Mouse (Mus musculus): ENCODE results near the gene Ctnnbl1.

The Ctnnbl1 gene

GRCm38 (mm10) chr2:157750926-157751588, 13.9 kb downstream of the Ctnnbl1 start:
- DNase-seq: no peak

DNA sequence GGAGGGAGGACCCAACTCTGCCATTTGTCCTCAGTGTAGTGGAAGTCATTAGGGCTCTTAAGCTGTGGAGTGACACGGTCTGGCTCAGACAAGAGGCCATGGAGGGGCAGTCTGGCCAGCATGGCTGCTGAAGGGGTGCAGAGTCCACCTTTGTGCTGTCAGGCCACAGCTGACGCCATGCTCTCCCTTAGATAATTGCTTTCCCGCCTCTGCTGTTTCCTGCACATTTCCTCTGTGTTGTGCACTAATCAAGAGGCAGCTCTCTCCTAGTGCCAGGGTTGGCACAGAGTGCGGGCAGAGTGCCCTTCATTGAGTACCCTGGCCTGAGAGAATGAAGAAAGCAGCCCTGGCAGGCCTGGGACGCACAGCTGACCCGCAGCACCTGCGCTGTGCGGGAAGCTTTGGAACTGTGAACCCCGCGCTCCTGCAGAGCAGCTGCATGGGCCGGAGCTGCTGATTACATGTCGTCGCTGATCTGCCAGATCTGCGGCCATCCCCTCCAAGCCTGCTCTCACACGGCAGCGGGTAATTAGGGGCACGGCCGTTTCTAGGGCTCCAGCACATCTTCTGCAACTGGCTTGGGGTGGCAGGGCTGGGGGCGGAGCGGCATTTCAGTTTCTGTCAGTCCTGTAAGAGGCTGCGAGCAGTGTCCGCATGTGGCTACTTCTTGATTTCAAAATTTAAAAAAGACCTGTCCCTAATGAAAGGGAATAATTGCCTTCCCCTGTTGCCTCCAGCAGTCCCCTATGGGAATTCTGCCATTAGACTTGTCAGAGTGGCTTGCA, 14.6 kb downstream of the Ctnnbl1 start:
- no peak for DNase-seq

- DNase-seq: no peak
Measured at GRCm38 (mm10) chr2:157752374-157752743, 15.2 kb downstream of the Ctnnbl1 start.

DNA sequence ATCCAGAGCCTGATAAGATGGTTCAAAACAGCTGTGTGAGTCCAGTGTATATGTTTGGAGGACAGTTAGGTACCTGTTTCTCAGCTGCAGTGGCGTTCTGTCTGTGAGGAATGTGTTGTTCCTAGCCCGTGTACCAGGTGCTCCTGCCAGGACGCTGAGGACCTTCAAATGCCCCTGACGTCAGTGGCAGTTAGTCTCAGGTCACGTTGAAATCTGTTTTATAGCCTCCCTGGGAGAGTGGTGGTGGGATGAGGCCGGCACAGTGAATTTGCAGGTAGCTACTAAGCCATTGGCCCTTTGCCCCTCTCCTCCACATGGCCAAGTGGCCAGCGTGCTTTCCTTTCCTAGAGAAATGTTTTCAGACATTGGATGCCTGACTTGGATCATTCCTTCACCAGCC, 18.6 kb downstream of the Ctnnbl1 start:
- no peak for DNase-seq

GRCm38 (mm10) chr2:157756193-157756592, 19.0 kb downstream of the Ctnnbl1 start:
- DNase-seq: no peak

DNA sequence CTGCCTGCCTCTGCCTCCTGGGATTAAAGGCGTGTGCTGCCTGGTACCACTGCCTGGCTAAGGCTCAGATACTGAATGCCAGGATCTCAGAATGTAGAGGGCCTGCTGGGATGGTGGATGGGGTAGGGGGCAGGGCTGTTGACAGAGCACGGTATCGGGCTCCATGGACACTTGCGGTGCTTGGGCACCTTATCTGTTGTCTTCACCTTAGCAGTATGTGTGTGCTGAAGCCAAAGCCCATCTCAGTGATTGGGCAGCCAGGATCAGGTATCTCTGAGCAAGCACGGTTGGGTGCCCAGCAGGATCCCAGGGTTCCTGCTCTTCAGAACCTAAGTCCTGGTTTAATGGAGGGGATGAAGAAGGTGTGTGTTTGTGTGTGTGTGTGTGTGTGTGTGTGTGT, 21.2 kb downstream of the Ctnnbl1 start:
- DNase-seq: no peak

DNA sequence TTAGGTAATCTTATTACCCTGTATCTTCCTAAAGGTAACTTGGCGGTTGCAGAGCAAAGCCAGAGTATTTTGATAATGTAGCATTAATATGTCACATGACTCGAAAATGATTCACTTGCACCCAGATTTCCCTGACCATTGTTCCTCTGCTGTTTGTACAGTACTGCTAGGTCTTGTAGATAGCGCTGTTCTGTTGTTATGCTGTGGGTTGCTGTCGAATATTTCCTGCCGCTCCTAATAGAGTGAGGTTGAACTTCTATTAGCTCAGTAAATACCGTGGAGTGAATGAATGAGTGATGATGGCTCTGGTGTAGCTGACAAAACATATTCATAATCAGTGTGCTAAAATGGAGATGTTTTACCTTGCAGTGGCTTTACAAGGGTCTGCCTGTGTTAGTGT, 22.5 kb downstream of the Ctnnbl1 start:
- DNase-seq: no peak

GRCm38 (mm10) chr2:157762903-157763302, 25.7 kb downstream of the Ctnnbl1 start:
- DNase-seq: no peak

- no peak for DNase-seq
Measured at GRCm38 (mm10) chr2:157766591-157766990, 29.4 kb downstream of the Ctnnbl1 start.

DNA sequence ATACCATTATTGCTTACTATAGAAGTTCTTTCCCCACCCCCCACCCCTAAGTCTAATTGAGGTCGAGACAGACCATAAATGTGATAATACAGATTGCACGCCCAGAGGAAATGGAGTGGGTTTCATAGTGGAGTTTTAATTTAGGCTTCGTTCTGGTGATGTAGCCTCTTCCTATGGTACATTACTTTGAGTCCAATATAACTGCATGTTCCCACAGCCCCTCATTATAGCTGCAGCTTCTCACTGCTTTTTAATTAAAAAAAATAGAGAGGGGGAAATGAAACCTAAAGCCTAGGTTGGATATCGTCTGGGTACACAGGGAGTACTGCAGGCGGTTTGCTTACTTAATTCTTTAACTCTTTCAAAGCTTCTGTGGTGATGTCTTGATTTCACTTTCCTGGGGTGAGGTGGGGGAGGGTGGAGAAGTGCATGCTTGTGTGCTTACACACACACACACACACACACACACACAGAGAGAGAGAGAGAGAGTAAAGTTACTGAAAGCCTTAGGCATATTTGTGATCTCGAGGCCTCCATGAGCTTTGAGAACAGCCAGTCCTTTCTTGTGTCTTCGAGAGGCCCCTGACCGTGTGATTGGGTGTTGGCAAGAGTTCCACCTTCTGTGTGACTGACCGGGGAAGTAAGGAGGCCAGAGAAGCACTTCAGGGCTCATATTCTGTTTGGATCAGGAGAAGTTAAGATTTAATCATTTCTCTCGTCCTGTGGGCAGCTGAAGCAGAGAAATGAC, 31.7 kb downstream of the Ctnnbl1 start:
- DNase-seq: no peak

- DNase-seq: no peak
Measured at GRCm38 (mm10) chr2:157770761-157771160, 33.6 kb downstream of the Ctnnbl1 start.

- no peak for DNase-seq
Measured at GRCm38 (mm10) chr2:157773661-157774060, 36.5 kb downstream of the Ctnnbl1 start.

- no peak for DNase-seq
Measured at GRCm38 (mm10) chr2:157775957-157776356, 38.8 kb downstream of the Ctnnbl1 start.

DNA sequence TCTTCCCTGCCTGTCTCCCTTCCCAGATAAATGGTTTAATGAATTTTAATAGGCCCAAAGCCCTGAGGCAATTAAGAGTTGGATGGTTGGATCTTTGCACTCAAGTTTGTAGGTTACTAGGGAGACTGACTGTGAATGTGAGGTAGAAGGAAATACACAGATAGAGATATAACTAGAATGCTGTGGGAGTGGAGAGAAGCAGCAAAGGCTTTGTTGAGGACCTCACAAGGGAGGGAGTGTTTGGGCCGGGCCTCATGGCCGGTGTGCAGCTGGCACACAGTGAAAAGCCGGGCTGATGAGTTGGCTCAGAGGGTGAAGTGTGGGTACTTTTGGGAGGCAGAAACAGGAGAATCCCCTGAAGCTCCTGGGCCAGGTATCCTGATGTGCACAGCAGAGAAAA, 43.8 kb downstream of the Ctnnbl1 start:
- DNase-seq: no peak

GRCm38 (mm10) chr2:157783152-157783551, 46.0 kb downstream of the Ctnnbl1 start:
- DNase-seq: no peak

GRCm38 (mm10) chr2:157784238-157784637, 47.0 kb downstream of the Ctnnbl1 start:
- no peak for DNase-seq

DNA sequence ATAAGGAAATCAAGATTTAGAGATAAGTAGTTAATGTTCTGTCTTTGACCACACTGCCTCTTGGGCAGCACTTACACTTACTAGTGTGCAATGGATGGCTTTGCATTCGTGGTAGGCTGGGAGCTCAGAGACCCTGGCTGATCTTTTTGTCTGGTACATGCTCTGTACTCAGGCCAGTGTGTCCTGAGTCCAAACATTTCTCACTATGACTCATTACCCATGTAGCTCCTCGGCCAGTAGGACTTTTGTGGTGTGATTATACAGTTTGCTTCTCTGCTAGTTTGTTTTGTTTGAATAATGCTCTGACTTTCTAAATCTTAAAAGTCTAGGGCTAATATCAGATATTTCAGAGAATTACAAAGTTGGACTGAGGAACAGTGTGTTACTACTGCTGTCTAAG, 47.4 kb downstream of the Ctnnbl1 start:
- DNase-seq: no peak

DNA sequence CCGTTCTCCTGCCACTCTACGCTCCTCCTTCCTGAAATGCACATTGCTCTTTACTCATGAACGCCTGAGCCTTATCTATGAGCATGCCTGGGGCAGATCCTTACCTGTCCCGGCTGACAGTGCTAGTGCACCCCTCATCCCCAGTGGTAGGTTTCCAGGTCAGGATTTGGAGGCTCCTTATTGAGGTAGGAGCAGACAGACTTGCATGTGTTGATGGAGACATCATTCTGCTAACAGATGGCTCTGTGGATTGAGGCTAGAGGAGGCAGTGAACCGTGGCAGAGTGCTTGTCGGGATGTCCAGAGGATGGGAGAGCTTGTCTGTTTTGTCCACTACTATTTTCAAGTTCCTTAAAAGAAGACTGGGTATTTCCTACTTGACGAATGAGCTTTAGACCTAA, 52.0 kb downstream of the Ctnnbl1 start:
- DNase-seq: no peak

- DNase-seq: no peak
Measured at GRCm38 (mm10) chr2:157790836-157791495, 53.8 kb downstream of the Ctnnbl1 start.

DNA sequence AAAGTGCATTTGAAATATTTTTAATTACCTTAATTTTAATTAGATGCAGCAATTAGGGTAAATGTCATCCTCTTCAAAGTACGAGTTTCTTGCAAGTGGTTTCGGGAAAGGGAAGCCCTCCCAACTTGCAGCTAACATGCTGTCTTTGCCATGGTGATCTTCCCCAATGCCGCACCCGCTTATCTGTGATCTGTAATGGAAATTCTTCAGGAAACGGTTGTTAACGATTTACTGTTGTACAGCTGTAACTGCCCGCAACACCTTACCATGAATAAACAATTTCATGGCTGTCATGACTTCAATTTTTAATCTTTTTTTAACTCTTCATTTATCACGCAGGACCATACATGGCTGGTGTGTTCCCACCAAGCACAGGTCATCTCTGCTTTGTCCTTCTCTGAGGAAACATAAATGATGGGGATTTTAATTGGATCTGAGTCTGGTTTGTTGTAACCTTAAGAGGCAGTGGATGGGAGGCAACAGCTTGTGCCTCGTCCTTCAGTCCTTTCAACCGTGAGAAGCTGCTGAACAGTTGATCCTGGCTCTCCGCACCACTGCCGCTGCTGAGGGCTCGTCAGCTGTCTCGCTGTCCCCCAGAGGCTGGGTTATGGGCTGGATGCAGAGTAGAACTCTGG, 54.4 kb downstream of the Ctnnbl1 start:
- no peak for DNase-seq

GRCm38 (mm10) chr2:157792840-157793552, 55.8 kb downstream of the Ctnnbl1 start:
- no peak for DNase-seq

DNA sequence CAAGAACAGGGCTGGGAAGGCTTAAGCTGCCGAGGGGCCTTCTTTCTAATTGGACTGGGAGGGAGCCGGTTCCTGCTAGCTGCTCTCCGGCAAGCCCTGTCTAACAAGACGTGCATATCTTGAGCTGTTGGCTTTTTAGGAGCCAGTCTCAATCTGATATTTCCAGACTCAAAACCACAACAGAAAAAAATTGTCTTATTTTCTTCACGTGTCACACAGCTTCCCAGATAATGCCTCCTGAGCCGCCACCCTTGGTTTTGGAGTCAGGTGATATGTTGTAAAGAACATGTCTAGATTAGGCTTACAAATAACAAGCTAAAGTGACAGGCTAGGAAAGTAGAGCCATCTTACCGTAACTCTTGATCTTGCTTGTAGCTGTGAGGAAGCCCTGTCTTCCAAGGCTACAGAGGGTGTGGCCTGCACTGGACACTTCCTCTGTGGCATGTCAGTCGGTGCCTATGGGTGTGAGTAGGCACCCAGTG, 56.7 kb downstream of the Ctnnbl1 start:
- DNase-seq: no peak
